Mouse (Mus musculus): Measurements from ENCODE around the gene Sez6l.

DNA sequence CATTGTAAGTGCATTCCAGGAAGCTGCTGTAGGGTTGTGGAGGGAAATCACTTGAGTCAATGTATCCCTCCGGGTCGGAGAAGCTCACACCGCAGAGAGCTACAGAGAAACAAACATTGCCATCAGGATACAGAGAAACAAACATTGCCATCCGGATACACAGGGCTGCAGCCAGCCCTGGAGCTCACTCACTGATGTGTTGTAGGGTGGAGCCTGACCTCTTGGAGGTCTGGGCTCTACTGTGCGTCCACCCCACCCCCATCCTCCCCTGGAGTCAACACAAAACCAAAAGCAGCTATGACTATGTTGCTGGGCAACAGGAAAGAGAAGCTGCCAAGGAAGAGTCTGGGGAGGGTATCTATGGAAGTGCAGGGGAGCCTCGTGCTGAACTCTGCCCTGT is 103.5 kb downstream of the Sez6l start:
- TF ChIP-seq POLR2A (IDR thresholded peaks at IDR 0.05; ENCODE audit: borderline replicate concordance, extremely low read depth, insufficient read depth, insufficient read length, poor library complexity, severe bottlenecking) = no peak
- TF ChIP-seq CTCF (IDR thresholded peaks at IDR 0.05; ENCODE audit: borderline replicate concordance, extremely low read depth, insufficient read depth, insufficient read length) = no peak
